Mouse (Mus musculus) liver, embryonic 16.5 days (tissue): ENCODE data around the gene Mrps34. TPM values are rescaled to one million over a fixed set of nuclear protein-coding genes. Genes with fewer than 3 reads are reported as not detected.
"Not testable (repeated sequence)": the region's sequence is repeated elsewhere in the genome, so short reads cannot be mapped to it uniquely, and the experiment has no call there.

ENCODE experiments used
- ATAC-seq: fragments of 200-750 bp; cut with Nextera tagmentation; 2 replicates; pipeline ENCODE4 v1.8.0; 2017; ENCODE audit warnings: low read depth, mild to moderate bottlenecking, moderate number of reproducible peaks, moderate library complexity
- H3K27ac ChIP-seq: fragments of 300-500 bp; sonication (generic); 2 replicates; pipeline ENCODE4 v1.5.1; 2014; ENCODE audit warnings: mild to moderate bottlenecking, low read length
- H3K27me3 ChIP-seq: fragments of 300-500 bp; sonication (generic); 2 replicates; pipeline ENCODE4 v1.6.1; 2014; ENCODE audit warnings: low read depth, low read length, mixed read lengths; ENCODE audit not compliant: control insufficient read depth, insufficient read depth
- H3K36me3 ChIP-seq: fragments of 300-500 bp; sonication (generic); 2 replicates; pipeline ENCODE4 v1.6.1; 2014; ENCODE audit warnings: mild to moderate bottlenecking; ENCODE audit not compliant: control insufficient read depth, insufficient read depth
- H3K4me1 ChIP-seq: fragments of 300-500 bp; sonication (generic); 2 replicates; pipeline ENCODE4 v1.6.1; 2014; ENCODE audit warnings: low read depth, low read length, mixed read lengths; ENCODE audit not compliant: control insufficient read depth
- H3K4me2 ChIP-seq: fragments of 300-500 bp; sonication (generic); 2 replicates; pipeline ENCODE4 v1.6.1; 2014; ENCODE audit warnings: low read depth, low read length, mixed read lengths
- H3K4me3 ChIP-seq: fragments of 300-500 bp; sonication (generic); 2 replicates; pipeline ENCODE4 v1.5.1; 2014; ENCODE audit warnings: low read depth, mild to moderate bottlenecking, low read length
- H3K9ac ChIP-seq: fragments of 300-500 bp; sonication (generic); 2 replicates; pipeline ENCODE4 v1.6.1; 2014; ENCODE audit warnings: low read depth, low read length
- H3K9me3 ChIP-seq: fragments of 300-500 bp; sonication (generic); replicated peaks from 2 replicates; pipeline ENCODE4 v1.6.1; 2016; ENCODE audit warnings: low read length; ENCODE audit not compliant: control insufficient read depth
- WGBS: fragments of 180-500 bp; shearing (Covaris S2); extraction: QIAGEN DNeasy Blood & Tissue Kit; methylation state at CpG from one replicate; pipeline ENCODE4 v1.1.7; 2014; ENCODE audit not compliant: insufficient replicate concordance; 5-methylcytosine and 5-hydroxymethylcytosine counted together
- polyA plus RNA-seq: library from polyadenylated mRNA; unstranded; fragments of >200 nt; fragmentation: Nextera tagmentation; extraction: Ambion mirVana; gene quantifications from 2 replicates; pipeline ENCODE4 v1.2.1, GENCODE M21; 2015

The Mrps34 gene
- polyA plus RNA-seq, 1 experiment from 2014 or later: 48.9 TPM

GRCm38 (mm10) chr17:24935666-24936065 lies 40.8 kb downstream of the Mrps34 start:
- Histone ChIP-seq H3K9ac (peak overlapping the region; percentile 90), H3K4me3 (peak overlapping the region; percentile 78), H3K36me3 (peaks cover 2% of the 10 kb centered on the region; the same call in 1 of the 2 replicates), H3K27me3 (no peaks in the 10 kb centered on the region), H3K27ac (peak overlapping the region; percentile 56), H3K4me2 (peak overlapping the region; percentile 95), H3K4me1 (peaks cover 30% of the 10 kb centered on the region), H3K9me3 (no peaks in the 10 kb centered on the region)
- ATAC-seq: no peak

GRCm38 (mm10) chr17:24936259-24937237 lies 41.6 kb downstream of the Mrps34 start, which contains the start of gene Mapk8ip3:
Gene Mapk8ip3, minus strand, starts transcription at chr17:24936977.
- peak within 1 kb of the TSS; percentile 95 for H3K4me2 ChIP-seq
- H3K9ac ChIP-seq: peak within 1 kb of the TSS; percentile 90
- H3K36me3 ChIP-seq: peaks cover 2% of the 10 kb centered on the region; the same call in 1 of the 2 replicates
- H3K27me3 ChIP-seq: no peaks in the 10 kb centered on the region
- H3K27ac ChIP-seq: peak within 1 kb of the TSS; percentile 90
- H3K9me3 ChIP-seq: no peaks in the 10 kb centered on the region
- H3K4me3 ChIP-seq: peak within 1 kb of the TSS; percentile 78
- H3K4me1 ChIP-seq: peaks cover 30% of the 10 kb centered on the region
- WGBS: under 1% methylated on average over 77 of the region's 78 CpGs
- peak; percentile 99 for ATAC-seq

- 47% methylated on average over 6 of the region's 6 CpGs for WGBS
- Histone ChIP-seq H3K36me3 (0 out of 2 replicates have a peak, but pooled peaks cover 2% of the 10 kb centered on the region), H3K27ac (peak overlapping the region; percentile 90), H3K9ac (peak overlapping the region; percentile 90), H3K27me3 (no peaks in the 10 kb centered on the region), H3K4me2 (peak overlapping the region; percentile 95), H3K4me3 (peak overlapping the region; percentile 78), H3K4me1 (peaks cover 30% of the 10 kb centered on the region), H3K9me3 (no peaks in the 10 kb centered on the region)
- no peak for ATAC-seq
Observed at GRCm38 (mm10) chr17:24937266-24937665, 42.4 kb downstream of the Mrps34 start.

GRCm38 (mm10) chr17:24942453-24942852 lies 47.5 kb downstream of the Mrps34 start:
- ATAC-seq: peak; percentile 62
- H3K4me1 ChIP-seq, H3K27me3 ChIP-seq, H3K4me2 ChIP-seq, H3K36me3 ChIP-seq, H3K9me3 ChIP-seq, H3K4me3 ChIP-seq, H3K27ac ChIP-seq, H3K9ac ChIP-seq: not testable (repeated sequence)
- WGBS: 7% methylated on average over 2 of the region's 2 CpGs

- 82% methylated on average over 7 of the region's 7 CpGs for WGBS
Observed at GRCm38 (mm10) chr17:24943036-24943435, 48.1 kb downstream of the Mrps34 start.

GRCm38 (mm10) chr17:24943589-24943988 lies 48.7 kb downstream of the Mrps34 start:
- H3K9ac ChIP-seq, H3K27me3 ChIP-seq, H3K4me3 ChIP-seq, ATAC-seq, H3K4me1 ChIP-seq, H3K4me2 ChIP-seq, H3K27ac ChIP-seq, H3K9me3 ChIP-seq: not testable (repeated sequence)
- WGBS: 67% methylated on average over 1 of the region's 1 CpGs
- peaks cover 15% of the 10 kb centered on the region for H3K36me3 ChIP-seq

More at GRCm38 (mm10) chr17:24943036-24943435, 48.1 kb downstream of the Mrps34 start:
- no peaks in the 10 kb centered on the region for H3K9me3 ChIP-seq
- H3K4me2 ChIP-seq: no peak overlapping the region
- no peak overlapping the region for H3K4me3 ChIP-seq
- peaks cover 11% of the 10 kb centered on the region for H3K36me3 ChIP-seq
- no peak overlapping the region for H3K9ac ChIP-seq
- H3K4me1 ChIP-seq: no peaks in the 10 kb centered on the region
- ATAC-seq: no peak
- H3K27me3 ChIP-seq: no peaks in the 10 kb centered on the region
- H3K27ac ChIP-seq: no peak overlapping the region

Other genes starting within 250 kb of the Mrps34 start
- gene Slc9a3r2, start 244.8 kb upstream of the Mrps34 start, polyA plus RNA-seq: 9.8 and 11.8 TPM in 2 replicates
- gene Npw, start 236.7 kb upstream of the Mrps34 start, polyA plus RNA-seq: 0.15 and 0.38 TPM in 2 replicates
- 6.3 and 8.7 TPM in 2 replicates for gene Zfp598, start 225.4 kb upstream of the Mrps34 start, polyA plus RNA-seq
- 0.05 and 0.21 TPM in 2 replicates for gene Syngr3, start 205.2 kb upstream of the Mrps34 start, polyA plus RNA-seq
- gene Gfer, start 199.0 kb upstream of the Mrps34 start, polyA plus RNA-seq: 23.7 and 23.9 TPM in 2 replicates
- 0.37 and 0.42 TPM in 2 replicates for gene Noxo1, start 198.9 kb upstream of the Mrps34 start, polyA plus RNA-seq
- gene Tbl3, start 187.5 kb upstream of the Mrps34 start, polyA plus RNA-seq: 29.3 and 29.5 TPM in 2 replicates
- gene Rnf151, start 177.1 kb upstream of the Mrps34 start, polyA plus RNA-seq: 0.07 TPM in 1 of 2 replicates, not detected in the other
- gene Rps2, start 177.0 kb upstream of the Mrps34 start, polyA plus RNA-seq: 868 and 907 TPM in 2 replicates
- gene Ndufb10, start 170.6 kb upstream of the Mrps34 start, polyA plus RNA-seq: 168 and 174 TPM in 2 replicates
- gene Rpl3l, start 167.3 kb upstream of the Mrps34 start, polyA plus RNA-seq: 0.34 TPM in 1 of 2 replicates, not detected in the other
- 30.0 and 33.9 TPM in 2 replicates for gene Msrb1, start 158.5 kb upstream of the Mrps34 start, polyA plus RNA-seq
- 0.24 TPM in 1 of 2 replicates, not detected in the other for gene Hs3st6, start 142.1 kb upstream of the Mrps34 start, polyA plus RNA-seq
- gene Meiob, start 90.8 kb upstream of the Mrps34 start, polyA plus RNA-seq: 0.30 and 0.56 TPM in 2 replicates
- 124 and 125 TPM in 2 replicates for gene Hagh, start 55.0 kb upstream of the Mrps34 start, polyA plus RNA-seq
- gene Fahd1, start 44.8 kb upstream of the Mrps34 start, polyA plus RNA-seq: 46.3 and 47.3 TPM in 2 replicates
- gene Igfals, start 29.1 kb upstream of the Mrps34 start, polyA plus RNA-seq: 11.0 and 11.7 TPM in 2 replicates
- gene Nubp2, start 8.8 kb upstream of the Mrps34 start, polyA plus RNA-seq: 53.2 and 55.5 TPM in 2 replicates
- gene Spsb3, start 8.5 kb upstream of the Mrps34 start, polyA plus RNA-seq: 38.9 and 40.3 TPM in 2 replicates
- 12.1 and 12.2 TPM in 2 replicates for gene Eme2, start within 50 bp of the Mrps34 start, polyA plus RNA-seq
- gene Nme3, start 1.4 kb downstream of the Mrps34 start, polyA plus RNA-seq: 46.7 and 54.0 TPM in 2 replicates
- 9.5 and 11.6 TPM in 2 replicates for gene Mapk8ip3, start 41.9 kb downstream of the Mrps34 start, polyA plus RNA-seq
- 52.6 and 53.6 TPM in 2 replicates for gene Jpt2, start 65.6 kb downstream of the Mrps34 start, polyA plus RNA-seq
- gene Cramp1l, start 120.7 kb downstream of the Mrps34 start, polyA plus RNA-seq: 2.7 and 2.9 TPM in 2 replicates
- gene Ift140, start 121.0 kb downstream of the Mrps34 start, polyA plus RNA-seq: 145 and 146 TPM in 2 replicates
- gene Tmem204, start 188.5 kb downstream of the Mrps34 start, polyA plus RNA-seq: 6.2 and 7.3 TPM in 2 replicates
- gene Telo2, start 220.9 kb downstream of the Mrps34 start, polyA plus RNA-seq: 12.2 TPM in 2 replicates
- gene Ptx4, start 225.6 kb downstream of the Mrps34 start, polyA plus RNA-seq: not detected in 2 replicates
- gene Clcn7, start 238.3 kb downstream of the Mrps34 start, polyA plus RNA-seq: 9.9 and 10.3 TPM in 2 replicates